Mouse (Mus musculus): ENCODE results near the gene Olfr25. TPM values are rescaled to one million over a fixed set of nuclear protein-coding genes. Genes with fewer than 3 reads are reported as not detected.

Olfr25 gene
- not detected for total RNA-seq (2021)
- long read RNA-seq, experiment 1, result 0 reads
- long read RNA-seq, experiment 2, result 0 reads

DNA sequence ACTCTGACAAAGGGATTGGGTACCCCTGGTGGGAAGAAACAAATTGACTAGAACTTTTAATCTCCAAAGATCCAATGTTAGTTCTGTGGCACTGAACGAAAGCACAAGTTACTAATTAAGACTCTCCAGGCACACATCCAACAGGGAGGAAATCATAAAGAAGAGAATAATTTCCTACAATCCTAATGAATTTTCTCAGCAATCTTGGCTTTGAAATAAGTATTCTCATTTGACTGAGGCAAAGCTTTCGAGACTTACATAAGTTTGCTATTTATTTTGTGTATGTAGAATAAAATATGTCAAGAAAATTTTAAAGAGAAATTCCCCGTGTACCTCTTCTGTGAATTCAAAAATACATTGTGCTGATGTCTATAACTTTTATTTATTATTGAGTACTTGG lies at the start of gene Olfr25:
Gene Olfr25 (plus strand): TSS at position 301 of the 400 bp plus-strand sequence.
- no peak for DNase-seq (ENCODE audit: low spot score in 2 of 2)

DNA sequence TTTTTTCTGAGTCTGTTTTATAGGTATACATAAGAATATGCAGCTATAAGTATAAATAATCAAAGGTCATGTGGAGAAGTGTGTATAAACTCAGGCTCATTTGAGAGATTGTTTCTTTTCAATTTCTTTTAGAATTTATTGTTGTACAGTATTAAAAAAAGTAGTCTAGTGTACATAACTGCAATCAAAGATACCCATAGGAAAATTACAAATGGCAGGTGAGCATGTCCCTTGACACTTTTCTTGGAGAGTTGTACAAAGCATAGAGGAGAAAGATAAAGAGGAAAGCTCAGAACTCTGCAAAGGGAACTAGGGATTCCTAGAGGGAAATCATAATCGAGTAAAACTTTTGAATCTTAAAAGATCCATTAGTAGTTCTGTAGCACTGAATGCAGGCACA lies 38.1 kb upstream of the Olfr25 start, which contains the start of gene Olfr896-ps1:
Gene Olfr896-ps1 (plus strand): TSS at position 301 of the 400 bp plus-strand sequence.
- no peak for DNase-seq (ENCODE audit: low spot score in 2 of 2)

- no peak for DNase-seq (ENCODE audit: low spot score in 2 of 2)
These were observed 19.3 kb downstream of the Olfr25 start, which contains the start of gene Olfr898 for GRCm38 (mm10) chr9:38348111-38348510. Gene Olfr898, plus strand, starts transcription at chr9:38348411.

DNA sequence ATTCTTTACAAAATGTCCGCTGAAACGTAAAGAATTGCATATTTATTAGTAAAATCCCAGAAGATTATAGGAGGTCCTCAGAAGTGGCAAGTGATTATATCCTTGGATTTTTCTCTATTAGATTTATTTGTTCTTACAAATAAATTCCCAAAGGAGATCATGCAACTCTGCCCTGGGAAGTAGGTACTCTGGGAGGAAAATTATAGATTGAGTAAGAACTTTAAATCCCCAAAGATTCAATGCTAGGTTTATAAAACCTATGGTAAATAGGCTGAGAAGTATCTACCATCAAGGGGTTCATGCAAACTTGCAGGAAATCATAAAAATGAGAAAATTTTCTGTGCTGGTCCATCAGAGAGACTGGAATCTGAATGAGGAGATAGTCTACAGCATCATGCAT lies 37.7 kb downstream of the Olfr25 start, which contains the start of gene Olfr250:
Gene Olfr250 (plus strand): TSS at position 301 of the 400 bp plus-strand sequence.
- DNase-seq (ENCODE audit: low spot score in 2 of 2), result no peak

- DNase-seq (ENCODE audit: low spot score in 2 of 2), result no peak
These were observed 47.9 kb downstream of the Olfr25 start, which contains the start of gene Olfr251 for GRCm38 (mm10) chr9:38376786-38377185. Gene Olfr251, plus strand, starts transcription at chr9:38377086.

Other genes with a start within 250 kb of the Olfr25 start
- gene Olfr887, start 245.0 kb upstream of the Olfr25 start, total RNA-seq (2021), result not detected
- gene Olfr888, start 220.9 kb upstream of the Olfr25 start, total RNA-seq (2021), result not detected
- under 1 TPM in 1 of 2 experiments, not detected in 1; 0.17 TPM for gene Olfr889, start 213.9 kb upstream of the Olfr25 start, total RNA-seq (2021)
- not detected for gene Olfr890, start 186.5 kb upstream of the Olfr25 start, total RNA-seq (2021)
- gene Olfr891, start 148.2 kb upstream of the Olfr25 start, total RNA-seq (2021), result not detected
- gene Olfr893, start 120.7 kb upstream of the Olfr25 start, total RNA-seq (2021), result not detected
- gene Olfr894, start 111.0 kb upstream of the Olfr25 start, total RNA-seq (2021), result not detected
- gene Olfr143, start 76.3 kb upstream of the Olfr25 start, total RNA-seq (2021), result not detected
- gene Olfr895, start 61.2 kb upstream of the Olfr25 start, total RNA-seq (2021), result not detected
- gene Olfr896-ps1, start 38.0 kb upstream of the Olfr25 start, total RNA-seq (2021), result not detected
- gene Olfr898, start 19.4 kb downstream of the Olfr25 start, total RNA-seq (2021), result not detected
- gene Olfr250, start 37.8 kb downstream of the Olfr25 start, total RNA-seq (2021), result not detected
- gene Olfr251, start 48.0 kb downstream of the Olfr25 start, total RNA-seq (2021), result not detected
- gene Olfr147, start 72.6 kb downstream of the Olfr25 start, total RNA-seq (2021), result not detected
- not detected for gene Olfr901, start 100.4 kb downstream of the Olfr25 start, total RNA-seq (2021)
- gene Olfr902, start 118.6 kb downstream of the Olfr25 start, total RNA-seq (2021), result not detected
- gene Olfr904, start 134.1 kb downstream of the Olfr25 start, total RNA-seq (2021), result not detected
- under 1 TPM in 1 of 2 experiments, not detected in 1; 0.08 TPM for gene Olfr905, start 142.0 kb downstream of the Olfr25 start, total RNA-seq (2021)
- gene Olfr906, start 158.0 kb downstream of the Olfr25 start, total RNA-seq (2021), result not detected
- gene Olfr907, start 166.7 kb downstream of the Olfr25 start, total RNA-seq (2021), result not detected
- not detected for gene Olfr911-ps1, start 192.5 kb downstream of the Olfr25 start, total RNA-seq (2021)
- gene Olfr910, start 208.8 kb downstream of the Olfr25 start, total RNA-seq (2021), result not detected